Mouse (Mus musculus) midbrain, embryonic 13.5 days (tissue): ENCODE results near the gene Hdac8. TPM values are rescaled to one million over a fixed set of nuclear protein-coding genes. Genes with fewer than 3 reads are reported as not detected.

Source experiments
- ATAC-seq: fragments of 200-750 bp; cut with Nextera tagmentation; 2 replicates; pipeline ENCODE4 v1.8.0; 2017; ENCODE audit warnings: mild to moderate bottlenecking, moderate TSS enrichment, moderate library complexity
- H3K27ac ChIP-seq: fragments of 300-500 bp; sonication (generic); 2 replicates; pipeline ENCODE4 v1.5.1; 2015; ENCODE audit warnings: inconsistent platforms, mild to moderate bottlenecking, moderate library complexity
- H3K27me3 ChIP-seq: fragments of 300-500 bp; sonication (generic); 2 replicates; pipeline ENCODE4 v1.6.1; 2015; ENCODE audit warnings: mild to moderate bottlenecking, inconsistent platforms
- H3K36me3 ChIP-seq: fragments of 300-500 bp; sonication (generic); 2 replicates; pipeline ENCODE4 v1.6.1; 2015; ENCODE audit warnings: mild to moderate bottlenecking, inconsistent platforms
- H3K4me1 ChIP-seq: fragments of 300-500 bp; sonication (generic); replicated peaks from 2 replicates; pipeline ENCODE4 v1.6.1; 2015; ENCODE audit warnings: inconsistent platforms
- H3K4me2 ChIP-seq: fragments of 300-500 bp; sonication (generic); replicated peaks from 2 replicates; pipeline ENCODE4 v1.6.1; 2015; ENCODE audit warnings: moderate library complexity, mild to moderate bottlenecking, inconsistent platforms
- H3K4me3 ChIP-seq: fragments of 300-500 bp; sonication (generic); replicated peaks from 2 replicates; pipeline ENCODE4 v1.5.1; 2015; ENCODE audit warnings: mild to moderate bottlenecking, inconsistent platforms
- H3K9ac ChIP-seq: fragments of 300-500 bp; sonication (generic); replicated peaks from 2 replicates; pipeline ENCODE4 v1.6.1; 2015; ENCODE audit warnings: mild to moderate bottlenecking, inconsistent platforms
- H3K9me3 ChIP-seq: fragments of 300-500 bp; sonication (generic); 2 replicates; pipeline ENCODE4 v1.6.1; 2016; ENCODE audit warnings: mild to moderate bottlenecking, inconsistent platforms
- WGBS: fragments of 180-500 bp; shearing (Covaris S2); methylation state at CpG from one replicate; pipeline ENCODE4 v1.1.7; 2015; 5-methylcytosine and 5-hydroxymethylcytosine counted together
- polyA plus RNA-seq: library from polyadenylated mRNA; unstranded; fragments of >200 nt; fragmentation: Nextera tagmentation; extraction: Ambion mirVana; gene quantifications from 2 replicates; pipeline ENCODE4 v1.2.1, GENCODE M21; 2015

Hdac8 gene
- 9.4 and 10.6 TPM in 2 replicates for polyA plus RNA-seq

DNA sequence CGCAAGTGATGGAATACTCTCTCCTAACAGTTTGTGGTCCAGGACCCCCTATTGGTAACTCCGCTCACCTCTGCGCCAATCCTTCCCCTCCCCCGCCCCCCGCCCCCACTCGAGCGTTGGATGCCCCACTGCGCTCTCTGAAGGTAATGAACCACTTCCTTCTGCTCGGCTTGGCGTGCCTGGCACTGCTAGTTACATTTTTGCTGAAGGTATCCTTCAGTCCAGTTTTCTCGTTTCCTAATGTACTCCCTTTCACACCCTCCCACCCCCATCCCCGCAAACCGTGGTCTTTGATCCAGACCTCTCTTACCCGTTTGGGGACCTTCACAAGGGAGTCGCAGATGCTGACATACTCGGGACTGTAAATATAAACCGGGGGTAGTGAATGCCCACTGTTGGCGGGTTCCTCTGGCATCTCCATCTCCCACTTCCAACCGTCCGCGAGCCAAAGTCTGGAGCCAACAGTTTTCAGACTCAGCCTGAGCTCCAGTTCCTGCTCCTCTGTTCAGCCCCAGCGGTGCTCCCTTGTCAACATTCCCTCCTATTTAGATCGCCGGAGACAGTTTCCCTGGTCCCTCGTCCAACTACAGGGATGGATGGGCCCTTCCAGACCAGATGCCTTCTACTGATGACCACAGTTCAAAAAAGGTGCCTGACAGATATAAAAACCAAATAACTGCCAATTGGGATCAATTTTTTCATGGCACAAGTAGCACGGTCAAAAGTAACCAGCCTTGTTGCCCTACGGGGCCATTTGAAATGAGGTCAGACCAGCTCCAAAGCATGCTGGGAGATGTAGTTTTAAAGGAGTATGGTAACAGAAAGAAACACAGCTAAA, at the start of gene Hdac8:
Gene Hdac8 (minus strand): TSS at position 716 of the 838 bp plus-strand sequence.
- peak within 1 kb of the TSS; percentile 60 for H3K4me2 ChIP-seq
- peak within 1 kb of the TSS; percentile 49 for H3K9ac ChIP-seq
- ATAC-seq: peak; percentile 91
- peak within 1 kb of the TSS; percentile 53 for H3K27ac ChIP-seq
- no peaks in the 10 kb centered on the region for H3K9me3 ChIP-seq
- 0 out of 2 replicates have a peak, but pooled peaks cover 5% of the 10 kb centered on the region for H3K4me1 ChIP-seq
- peaks cover 22% of the 10 kb centered on the region for H3K27me3 ChIP-seq
- H3K4me3 ChIP-seq: peak within 1 kb of the TSS; percentile 51
- WGBS: 25% methylated on average over 27 of the region's 27 CpGs
- no peaks in the 10 kb centered on the region for H3K36me3 ChIP-seq

DNA sequence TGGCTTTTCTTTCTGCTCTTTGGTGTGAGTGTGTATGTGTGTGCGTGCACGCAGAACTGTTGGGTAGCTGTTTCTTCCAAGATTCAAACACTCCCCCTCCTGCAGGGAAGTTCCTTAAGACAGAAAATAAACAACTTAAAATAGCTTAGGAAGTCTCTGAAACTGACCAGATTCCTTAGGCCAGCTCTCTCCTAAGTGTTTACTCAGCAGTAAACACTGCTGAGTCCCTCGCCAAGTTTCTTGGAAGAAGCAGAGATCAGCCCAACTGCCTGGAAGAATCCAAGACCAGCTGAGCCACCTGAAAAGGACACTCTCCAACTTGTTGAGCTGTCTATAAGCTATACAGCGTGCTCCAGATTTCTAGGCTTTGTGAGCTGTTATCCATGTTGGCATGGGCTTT, 4.0 kb upstream of the Hdac8 start:
- no peak overlapping the region for H3K9ac ChIP-seq
- H3K27me3 ChIP-seq: peaks cover 24% of the 10 kb centered on the region
- no peaks in the 10 kb centered on the region for H3K4me1 ChIP-seq
- H3K36me3 ChIP-seq: no peaks in the 10 kb centered on the region
- no peak overlapping the region for H3K4me2 ChIP-seq
- H3K27ac ChIP-seq: no peak overlapping the region
- no peak for ATAC-seq
- no peaks in the 10 kb centered on the region for H3K9me3 ChIP-seq
- 70% methylated on average over 4 of the region's 4 CpGs for WGBS
- H3K4me3 ChIP-seq: no peak overlapping the region

DNA sequence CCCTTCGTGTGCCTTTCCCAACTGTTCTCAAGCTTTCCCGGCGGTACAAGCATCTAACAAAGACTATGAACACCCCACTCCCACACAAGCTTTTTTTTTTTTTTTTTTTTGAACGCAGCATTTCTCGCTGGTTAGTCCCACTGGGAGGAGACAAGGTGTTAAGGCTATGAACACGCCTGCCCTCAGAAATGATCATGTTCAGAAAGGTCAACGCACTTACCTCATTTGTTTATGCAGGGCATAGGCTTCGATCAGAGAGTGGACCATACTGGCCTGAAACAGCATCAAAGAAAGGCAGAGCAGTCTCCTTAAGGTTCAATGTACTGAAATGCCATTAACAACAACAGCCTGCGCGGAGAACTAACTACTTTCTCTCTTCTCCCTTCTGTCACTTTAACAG, 980 bp downstream of the Hdac8 start:
- H3K4me1 ChIP-seq: 0 out of 2 replicates have a peak, but pooled peaks cover 5% of the 10 kb centered on the region
- peak overlapping the region; percentile 49 for H3K9ac ChIP-seq
- H3K4me2 ChIP-seq: peak overlapping the region; percentile 60
- WGBS: 29% methylated on average over 10 of the region's 10 CpGs
- H3K36me3 ChIP-seq: no peaks in the 10 kb centered on the region
- peaks cover 15% of the 10 kb centered on the region for H3K27me3 ChIP-seq
- H3K27ac ChIP-seq: 0 out of 2 replicates have a peak overlapping the region, but pooled peaks have one; percentile 53
- H3K4me3 ChIP-seq: peak overlapping the region; percentile 51
- H3K9me3 ChIP-seq: no peaks in the 10 kb centered on the region
- 0 out of 2 replicates have a peak, but pooled peaks have one; percentile 9 for ATAC-seq

DNA sequence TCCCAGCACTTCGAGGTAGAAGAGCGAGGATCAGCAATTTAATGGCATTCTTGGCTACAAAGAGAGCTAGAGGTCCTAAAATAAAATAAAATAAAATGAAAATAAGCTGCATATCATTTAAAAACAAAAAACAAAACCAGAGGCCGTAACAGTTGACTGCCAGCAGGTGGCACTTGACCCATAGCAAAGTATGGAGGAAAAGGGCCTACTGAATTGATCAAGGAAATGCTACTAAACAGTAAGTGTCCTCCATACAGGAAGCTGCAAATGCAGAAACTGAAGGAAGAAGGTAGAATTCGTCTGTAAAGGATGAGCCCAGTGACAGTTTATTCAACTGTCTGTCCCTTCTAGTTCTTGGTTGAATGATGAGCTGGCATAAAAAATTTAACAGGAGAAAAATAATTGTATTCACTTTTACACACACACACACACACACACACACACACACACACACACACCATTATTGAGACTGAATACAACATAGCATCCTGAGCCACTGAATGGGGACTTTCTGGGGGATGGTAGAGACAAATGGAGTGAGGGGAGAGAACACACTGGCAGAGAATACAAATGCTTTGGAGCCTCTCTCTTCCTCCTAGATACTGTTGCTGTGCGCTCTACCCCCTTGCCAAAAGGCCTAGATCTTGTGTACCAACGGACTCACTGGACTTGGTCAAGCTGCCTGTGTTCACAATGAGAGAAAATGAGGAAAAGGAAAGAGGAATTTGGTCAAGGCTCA, 11.0 kb downstream of the Hdac8 start:
- no peaks in the 10 kb centered on the region for H3K4me1 ChIP-seq
- H3K9ac ChIP-seq: no peak overlapping the region
- H3K9me3 ChIP-seq: no peaks in the 10 kb centered on the region
- 0 out of 2 replicates have a peak, but pooled peaks cover 2% of the 10 kb centered on the region for H3K27me3 ChIP-seq
- no peaks in the 10 kb centered on the region; the same call in 1 of the 2 replicates for H3K36me3 ChIP-seq
- 66% methylated on average over 6 of the region's 6 CpGs for WGBS
- no peak overlapping the region for H3K4me2 ChIP-seq
- H3K4me3 ChIP-seq: no peak overlapping the region
- ATAC-seq: no peak
- no peak overlapping the region for H3K27ac ChIP-seq

- ATAC-seq: no peak
- Histone ChIP-seq H3K4me1 (no peaks in the 10 kb centered on the region), H3K4me2 (no peak overlapping the region), H3K36me3 (no peaks in the 10 kb centered on the region), H3K9ac (no peak overlapping the region), H3K27me3 (peaks cover 3% of the 10 kb centered on the region; the same call in 1 of the 2 replicates), H3K9me3 (no peaks in the 10 kb centered on the region), H3K4me3 (no peak overlapping the region), H3K27ac (no peak overlapping the region)
- 88% methylated on average over 7 of the region's 7 CpGs for WGBS
Measured at GRCm38 (mm10) chrX:102485575-102485974, 19.6 kb downstream of the Hdac8 start.

DNA sequence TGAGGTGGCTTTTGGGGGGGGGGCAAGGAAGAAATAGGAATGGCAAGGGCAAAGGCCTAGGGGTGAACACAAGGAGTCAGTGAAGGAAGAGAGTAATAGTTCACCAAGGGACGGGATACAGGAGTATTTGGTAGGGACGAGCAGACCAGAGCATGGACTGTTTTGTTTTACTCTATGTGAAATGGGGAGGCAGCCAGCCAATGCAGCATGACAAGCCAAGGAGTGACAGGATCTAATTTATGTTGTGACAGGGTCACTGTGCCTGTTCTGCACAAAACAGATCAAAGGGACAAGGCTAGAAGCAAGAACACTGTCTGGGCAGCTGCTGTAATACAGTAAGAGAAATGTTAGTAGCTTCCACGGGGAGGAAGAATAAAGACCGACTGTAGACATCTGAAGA, 25.5 kb downstream of the Hdac8 start:
- Histone ChIP-seq H3K4me3 (no peak overlapping the region), H3K27ac (no peak overlapping the region), H3K4me2 (no peak overlapping the region), H3K9ac (no peak overlapping the region), H3K27me3 (peaks cover 6% of the 10 kb centered on the region; the same call in 1 of the 2 replicates), H3K4me1 (no peaks in the 10 kb centered on the region), H3K9me3 (no peaks in the 10 kb centered on the region), H3K36me3 (no peaks in the 10 kb centered on the region)
- WGBS: 87% methylated on average over 4 of the region's 4 CpGs
- no peak for ATAC-seq

DNA sequence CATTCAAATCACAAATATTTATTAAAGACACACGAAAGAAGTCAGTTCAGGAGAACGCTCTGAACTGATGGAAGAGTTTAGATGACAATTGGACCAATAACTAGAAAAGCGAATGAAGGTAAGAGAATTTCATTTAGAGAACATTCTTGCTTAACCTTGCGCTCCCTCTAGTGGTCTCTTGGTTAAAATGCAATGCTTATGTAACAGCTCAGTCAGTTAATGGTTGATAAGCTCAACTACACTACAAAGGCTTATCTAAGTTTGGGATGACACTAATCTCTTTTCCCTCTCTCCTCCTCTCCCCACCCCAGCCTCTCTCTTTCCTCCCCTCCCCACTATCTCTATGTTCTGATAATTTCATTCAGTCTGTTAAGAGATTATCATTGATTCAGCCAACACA, 26.2 kb downstream of the Hdac8 start:
- H3K36me3 ChIP-seq: no peaks in the 10 kb centered on the region
- no peak overlapping the region for H3K27ac ChIP-seq
- peaks cover 6% of the 10 kb centered on the region; the same call in 1 of the 2 replicates for H3K27me3 ChIP-seq
- no peak overlapping the region for H3K4me2 ChIP-seq
- no peak for ATAC-seq
- H3K4me3 ChIP-seq: no peak overlapping the region
- WGBS: 32% methylated on average over 4 of the region's 4 CpGs
- no peak overlapping the region for H3K9ac ChIP-seq
- no peaks in the 10 kb centered on the region for H3K9me3 ChIP-seq
- H3K4me1 ChIP-seq: no peaks in the 10 kb centered on the region

DNA sequence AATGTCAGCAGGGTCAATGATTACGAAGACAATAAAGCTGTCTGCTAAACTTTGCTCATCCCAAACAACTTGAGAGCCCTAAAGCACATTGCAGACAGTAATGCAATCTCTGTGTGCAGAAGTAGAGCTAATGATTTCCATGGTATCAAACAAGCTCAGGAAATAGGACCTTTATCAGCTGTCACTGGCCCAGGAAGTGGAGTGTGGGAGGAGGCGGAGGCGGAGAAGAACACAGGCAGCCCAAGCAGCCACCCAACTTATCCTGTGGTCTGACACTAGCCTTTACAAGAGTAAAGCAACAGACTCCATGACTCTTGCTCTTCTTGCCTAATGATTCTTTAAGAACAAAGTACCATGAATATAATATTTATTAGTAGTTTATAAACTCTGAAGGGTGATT, 26.7 kb downstream of the Hdac8 start:
- H3K36me3 ChIP-seq: no peaks in the 10 kb centered on the region
- H3K9me3 ChIP-seq: no peaks in the 10 kb centered on the region
- peaks cover 6% of the 10 kb centered on the region; the same call in 1 of the 2 replicates for H3K27me3 ChIP-seq
- no peak overlapping the region for H3K4me3 ChIP-seq
- no peak overlapping the region for H3K27ac ChIP-seq
- no peaks in the 10 kb centered on the region for H3K4me1 ChIP-seq
- no peak for ATAC-seq
- WGBS: 98% methylated on average over 3 of the region's 3 CpGs
- no peak overlapping the region for H3K9ac ChIP-seq
- H3K4me2 ChIP-seq: no peak overlapping the region

DNA sequence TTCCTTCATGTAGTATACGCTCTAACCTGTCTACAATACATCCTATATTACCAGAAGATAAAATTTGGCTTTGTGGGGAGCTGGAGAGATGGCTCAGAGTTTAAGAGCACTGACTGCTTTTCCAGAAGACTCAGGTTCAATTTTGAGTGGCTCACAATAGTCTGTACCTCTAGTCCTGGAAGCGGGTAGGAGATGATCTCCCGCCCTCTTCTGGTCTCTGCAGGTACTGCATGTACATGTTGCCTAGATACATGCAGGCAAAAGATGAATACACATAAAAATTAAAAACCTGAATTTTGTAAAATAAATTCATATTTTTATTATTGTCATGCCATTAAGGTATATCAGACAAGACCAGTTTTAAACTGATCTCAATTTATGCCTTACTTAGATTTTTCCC, 28.4 kb downstream of the Hdac8 start:
- H3K9ac ChIP-seq: no peak overlapping the region
- peaks cover 10% of the 10 kb centered on the region; the same call in 1 of the 2 replicates for H3K27me3 ChIP-seq
- H3K4me3 ChIP-seq: no peak overlapping the region
- H3K36me3 ChIP-seq: no peaks in the 10 kb centered on the region
- WGBS: 33% methylated on average over 3 of the region's 3 CpGs
- H3K4me1 ChIP-seq: no peaks in the 10 kb centered on the region
- H3K9me3 ChIP-seq: no peaks in the 10 kb centered on the region
- H3K27ac ChIP-seq: no peak overlapping the region
- no peak overlapping the region for H3K4me2 ChIP-seq
- ATAC-seq: peak; percentile 56; the same call in 1 of the 2 replicates

DNA sequence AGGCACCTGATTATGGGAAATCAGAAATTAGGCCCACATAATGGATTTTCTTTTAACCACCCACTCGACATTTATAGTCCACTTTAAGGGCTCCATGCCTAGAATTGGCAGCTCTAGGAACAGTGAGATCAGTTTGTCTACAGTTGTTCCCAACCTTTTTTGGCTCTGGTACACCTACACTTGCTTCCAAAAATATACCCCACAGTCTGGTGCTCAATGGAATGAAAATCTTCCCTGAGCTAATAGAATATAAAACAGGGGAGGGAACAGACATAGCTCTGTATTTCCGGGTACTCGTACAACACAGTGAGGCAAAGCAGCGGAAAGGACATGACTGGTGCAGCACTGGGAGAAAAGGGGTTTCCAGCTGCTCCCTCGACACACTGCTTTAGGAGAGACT, 29.6 kb downstream of the Hdac8 start:
- Histone ChIP-seq H3K4me3 (no peak overlapping the region), H3K27me3 (peaks cover 15% of the 10 kb centered on the region; the same call in 1 of the 2 replicates), H3K9me3 (no peaks in the 10 kb centered on the region), H3K4me1 (no peaks in the 10 kb centered on the region), H3K27ac (no peak overlapping the region), H3K36me3 (no peaks in the 10 kb centered on the region), H3K4me2 (no peak overlapping the region), H3K9ac (no peak overlapping the region)
- 81% methylated on average over 5 of the region's 5 CpGs for WGBS
- no peak for ATAC-seq

DNA sequence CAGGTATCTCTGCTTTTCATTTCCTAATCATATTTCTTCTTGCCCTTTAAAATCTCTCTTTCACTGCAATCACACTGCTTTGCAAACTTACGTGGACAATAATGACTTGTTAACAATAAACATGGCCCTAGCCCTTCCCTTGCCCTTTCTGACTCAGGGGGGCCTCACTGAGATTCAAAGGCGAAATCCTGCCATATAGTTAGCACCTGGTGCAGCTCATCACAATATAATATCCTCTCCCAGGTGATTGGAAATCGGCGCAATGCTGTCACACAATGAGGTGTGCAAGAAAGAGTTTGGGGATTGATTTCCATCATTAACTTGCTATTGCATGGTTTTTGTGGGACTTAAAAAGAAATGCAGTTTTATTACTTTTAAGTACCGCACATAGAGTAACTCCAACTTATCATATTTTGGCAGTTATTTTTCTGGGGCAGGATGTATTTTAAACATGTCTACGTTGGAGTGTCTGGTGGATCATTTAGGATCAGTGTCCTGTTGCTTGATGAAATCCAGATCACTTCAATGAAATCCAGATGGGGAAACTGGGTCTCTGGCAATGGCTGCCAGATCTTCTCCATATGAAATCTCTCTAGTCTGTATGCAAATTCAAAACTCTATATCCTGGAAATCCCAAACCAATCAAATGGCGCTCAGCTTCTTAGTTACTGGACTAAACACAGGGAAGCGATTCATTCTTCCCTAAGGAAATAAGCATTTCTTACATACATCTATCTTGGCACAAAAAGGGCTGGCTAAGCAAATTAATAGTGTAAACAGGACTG, 86.6 kb downstream of the Hdac8 start:
- Histone ChIP-seq H3K4me1 (no peaks in the 10 kb centered on the region), H3K9me3 (no peaks in the 10 kb centered on the region), H3K27ac (no peak overlapping the region), H3K4me2 (no peak overlapping the region), H3K27me3 (peaks cover 28% of the 10 kb centered on the region), H3K4me3 (no peak overlapping the region), H3K36me3 (no peaks in the 10 kb centered on the region), H3K9ac (no peak overlapping the region)
- 85% methylated on average over 8 of the region's 8 CpGs for WGBS
- no peak for ATAC-seq
